Mouse (Mus musculus) thymus, postnatal 0 days (tissue): Measurements from ENCODE around the gene Cyb5d2. TPM values are rescaled to one million over a fixed set of nuclear protein-coding genes. Genes with fewer than 3 reads are reported as not detected.
"Not testable (repeated sequence)": the region's sequence is repeated elsewhere in the genome, so short reads cannot be mapped to it uniquely, and the experiment has no call there.

Experiments
- DNase-seq: peaks from one replicate; pipeline ENCODE4 v3.0.0-alpha.2; 2015; ENCODE audit warnings: low spot score
- polyA plus RNA-seq: library from polyadenylated mRNA; unstranded; fragments of >200 nt; fragmentation: Nextera tagmentation; extraction: Ambion mirVana; gene quantifications from 2 replicates; pipeline ENCODE4 v1.2.1, GENCODE M21; 2015

The Cyb5d2 gene
- polyA plus RNA-seq, 1 experiment from 2014 or later = 6.0 TPM

- DNase-seq = no peak
Observed at GRCm38 (mm10) chr11:72778957-72779356, 17.0 kb downstream of the Cyb5d2 start.

- not testable (repeated sequence) for DNase-seq
Observed at GRCm38 (mm10) chr11:72772611-72773010, 23.3 kb downstream of the Cyb5d2 start.

GRCm38 (mm10) chr11:72771461-72771860 is 24.5 kb downstream of the Cyb5d2 start:
- no peak for DNase-seq

- no peak for DNase-seq
Observed at GRCm38 (mm10) chr11:72770816-72771215, 25.1 kb downstream of the Cyb5d2 start.

- no peak for DNase-seq
Observed at GRCm38 (mm10) chr11:72770324-72770723, 25.6 kb downstream of the Cyb5d2 start.

- no peak for DNase-seq
Observed at GRCm38 (mm10) chr11:72769061-72769460, 26.9 kb downstream of the Cyb5d2 start.

- no peak for DNase-seq
Observed at GRCm38 (mm10) chr11:72767716-72768115, 28.2 kb downstream of the Cyb5d2 start.

GRCm38 (mm10) chr11:72764270-72764669 is 31.7 kb downstream of the Cyb5d2 start:
- DNase-seq = no peak

GRCm38 (mm10) chr11:72760781-72761180 is 35.2 kb downstream of the Cyb5d2 start:
- DNase-seq = no peak

- DNase-seq = no peak
Observed at GRCm38 (mm10) chr11:72759581-72759980, 36.4 kb downstream of the Cyb5d2 start.

GRCm38 (mm10) chr11:72758316-72758715 is 37.6 kb downstream of the Cyb5d2 start:
- DNase-seq = no peak

GRCm38 (mm10) chr11:72751956-72752355 is 44.0 kb downstream of the Cyb5d2 start:
- DNase-seq = no peak

GRCm38 (mm10) chr11:72739048-72739447 is 56.9 kb downstream of the Cyb5d2 start:
- DNase-seq = no peak

GRCm38 (mm10) chr11:72737517-72737916 is 58.4 kb downstream of the Cyb5d2 start:
- peak; percentile 23 for DNase-seq

GRCm38 (mm10) chr11:72736320-72736719 is 59.6 kb downstream of the Cyb5d2 start:
- no peak for DNase-seq

GRCm38 (mm10) chr11:72735519-72735860 is 60.5 kb downstream of the Cyb5d2 start:
- DNase-seq = no peak

- DNase-seq = no peak
Observed at GRCm38 (mm10) chr11:72734840-72735518, 61.0 kb downstream of the Cyb5d2 start.

GRCm38 (mm10) chr11:72733736-72734135 is 62.2 kb downstream of the Cyb5d2 start:
- no peak for DNase-seq

Other genes starting within 250 kb of the Cyb5d2 start
- 6.4 and 7.6 TPM in 2 replicates for gene Spns3, start 245.6 kb downstream of the Cyb5d2 start, polyA plus RNA-seq
- gene Ube2g1, start 188.9 kb downstream of the Cyb5d2 start, polyA plus RNA-seq = 64.1 and 66.6 TPM in 2 replicates
- 11.4 and 12.5 TPM in 2 replicates for gene Ankfy1, start 106.1 kb downstream of the Cyb5d2 start, polyA plus RNA-seq
- gene Zzef1, start 84 bp upstream of the Cyb5d2 start, polyA plus RNA-seq = 10.4 and 14.9 TPM in 2 replicates
- gene Atp2a3, start 165.0 kb upstream of the Cyb5d2 start, polyA plus RNA-seq = 102 and 111 TPM in 2 replicates
- 61.5 and 71.4 TPM in 2 replicates for gene P2rx1, start 203.0 kb upstream of the Cyb5d2 start, polyA plus RNA-seq
- 18.8 and 19.6 TPM in 2 replicates for gene Camkk1, start 222.9 kb upstream of the Cyb5d2 start, polyA plus RNA-seq